Mouse (Mus musculus) thymus, postnatal 25 days (tissue): ENCODE data around the gene Ywhae.
"Not testable (repeated sequence)": the region's sequence is repeated elsewhere in the genome, so short reads cannot be mapped to it uniquely, and the experiment has no call there.

ENCODE experiments used
- DNase-seq: peaks from one replicate; pipeline ENCODE4 v3.0.0; 2022

Gene Ywhae

DNA sequence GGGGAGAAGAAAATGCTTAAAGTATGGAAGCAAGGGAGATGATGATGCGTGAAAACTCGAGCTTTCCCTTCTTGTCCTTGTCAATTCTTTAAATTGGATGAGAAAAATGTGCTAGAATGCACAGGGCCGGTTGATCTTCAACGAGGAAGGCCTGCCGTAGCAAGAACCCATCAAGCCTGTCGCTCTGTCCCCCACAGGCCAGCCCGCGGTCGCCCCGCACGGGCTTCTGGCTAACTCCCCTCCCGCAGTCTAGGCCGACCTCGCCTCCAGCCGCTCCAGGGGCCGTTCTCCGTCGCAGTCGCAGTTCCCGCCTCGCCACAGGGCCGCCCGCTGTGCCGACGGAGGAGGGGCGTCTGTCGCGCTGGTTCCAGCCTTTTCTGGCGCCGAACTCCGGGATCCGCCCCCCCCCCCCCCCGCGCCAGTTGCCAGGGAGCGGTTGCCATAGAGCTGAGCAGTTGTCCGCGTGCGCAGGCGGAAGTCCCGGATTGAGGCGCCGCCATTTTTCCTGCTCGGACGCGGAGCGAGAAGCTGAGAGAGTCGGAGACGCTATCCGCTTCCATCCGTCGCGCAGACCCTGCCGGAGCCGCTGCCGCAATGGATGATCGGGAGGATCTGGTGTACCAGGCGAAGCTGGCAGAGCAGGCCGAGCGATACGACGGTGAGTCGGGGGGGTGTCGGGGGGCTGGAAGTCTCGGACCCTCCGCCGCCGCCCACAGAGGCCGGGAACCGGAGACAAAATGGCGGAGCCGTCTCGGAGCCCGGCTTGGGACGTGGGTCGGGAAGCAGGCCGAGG lies at the start of gene Ywhae:
Ywhae (plus strand) TSS at position 436 of the 793 bp plus-strand sequence.
- peak; percentile 89 for DNase-seq

DNA sequence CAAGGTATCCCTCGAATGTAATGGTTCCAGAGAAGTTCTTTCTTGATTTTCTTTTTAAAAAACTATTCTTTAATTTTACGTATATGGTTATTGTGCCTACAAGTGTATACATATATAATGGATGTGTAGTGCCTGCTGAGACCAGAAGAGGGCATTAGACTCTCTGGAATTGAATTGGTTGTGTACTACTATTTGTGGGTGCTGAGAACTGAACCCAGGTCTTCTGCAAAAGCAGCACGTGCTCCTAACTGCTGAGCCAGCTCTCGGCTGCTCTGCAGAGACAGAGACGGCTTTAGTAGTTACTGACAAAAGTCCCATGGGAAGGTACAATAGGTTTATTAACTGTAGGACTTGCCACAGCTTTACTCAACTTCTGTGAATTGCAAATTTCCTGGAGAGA lies 48.2 kb upstream of the Ywhae start:
- no peak for DNase-seq

DNA sequence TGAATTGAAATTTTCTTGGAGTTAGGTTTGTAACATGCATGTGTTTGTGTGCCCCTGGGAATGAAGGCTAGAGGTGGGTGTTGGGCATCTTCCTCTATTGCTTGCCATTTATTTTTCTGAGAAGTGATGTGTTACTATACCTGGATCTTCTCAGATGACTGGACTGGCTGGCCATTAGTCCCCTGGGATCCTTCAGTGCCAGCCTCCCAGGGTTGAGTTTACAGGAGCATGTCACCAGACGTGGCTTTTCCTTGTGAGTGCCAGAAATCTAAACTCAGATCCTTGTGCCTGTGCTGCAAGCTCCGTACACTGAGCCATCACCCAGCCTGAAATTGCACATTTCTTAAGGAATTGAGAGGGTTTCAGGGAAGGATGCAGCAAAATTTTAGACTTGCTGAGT lies 47.7 kb upstream of the Ywhae start:
- no peak for DNase-seq

DNA sequence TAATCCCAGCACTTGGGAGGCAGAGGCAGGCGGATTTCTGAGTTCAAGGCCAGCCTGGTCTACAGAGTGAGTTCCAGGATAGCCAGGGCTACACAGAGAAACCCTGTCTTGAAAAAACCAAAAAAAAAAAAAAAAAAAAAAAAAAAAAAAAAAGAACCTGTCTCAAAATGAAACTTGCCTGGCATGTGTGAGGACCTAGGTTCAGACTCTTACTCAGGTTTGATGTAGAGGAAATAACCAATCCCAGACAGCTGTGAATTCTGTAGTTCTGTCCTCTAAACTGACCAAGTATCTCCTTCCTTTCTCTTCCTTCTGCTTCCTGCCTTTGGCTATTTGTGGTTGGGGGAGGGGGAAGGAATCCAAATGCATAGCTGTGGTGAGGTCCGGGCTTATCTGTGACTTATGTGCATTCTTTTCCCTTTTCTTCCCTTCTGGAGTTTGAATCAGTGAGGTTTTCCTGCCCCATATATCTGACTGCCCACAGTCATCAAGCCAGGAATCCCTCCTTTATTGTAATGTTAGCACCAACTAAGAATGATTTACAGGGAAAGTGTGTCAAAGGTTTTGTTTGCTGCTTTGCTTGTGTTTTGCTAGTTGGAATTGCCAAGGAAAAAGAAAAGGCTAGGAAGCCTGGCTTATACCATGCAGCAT lies 45.2 kb upstream of the Ywhae start:
- DNase-seq = no peak

DNA sequence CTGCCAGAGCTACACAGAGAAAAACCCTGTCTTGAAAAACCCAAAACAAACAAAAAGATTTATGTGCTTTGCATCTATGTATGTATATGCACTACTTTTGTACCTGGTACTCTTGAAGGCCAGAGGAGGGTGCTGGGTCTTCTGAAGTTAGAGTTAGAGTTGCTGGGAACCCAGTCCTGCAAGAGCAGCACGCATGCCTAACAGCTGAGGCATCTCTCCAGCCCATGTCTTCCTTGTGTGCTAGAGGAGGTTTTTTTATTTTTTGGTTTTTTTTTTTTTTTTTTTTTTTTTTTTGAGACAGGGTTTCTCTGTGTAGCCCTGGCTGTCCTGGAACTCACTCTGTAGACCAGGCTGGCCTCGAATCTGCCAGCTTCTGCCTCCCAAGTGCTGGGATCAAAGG lies 44.5 kb upstream of the Ywhae start:
- no peak for DNase-seq

DNA sequence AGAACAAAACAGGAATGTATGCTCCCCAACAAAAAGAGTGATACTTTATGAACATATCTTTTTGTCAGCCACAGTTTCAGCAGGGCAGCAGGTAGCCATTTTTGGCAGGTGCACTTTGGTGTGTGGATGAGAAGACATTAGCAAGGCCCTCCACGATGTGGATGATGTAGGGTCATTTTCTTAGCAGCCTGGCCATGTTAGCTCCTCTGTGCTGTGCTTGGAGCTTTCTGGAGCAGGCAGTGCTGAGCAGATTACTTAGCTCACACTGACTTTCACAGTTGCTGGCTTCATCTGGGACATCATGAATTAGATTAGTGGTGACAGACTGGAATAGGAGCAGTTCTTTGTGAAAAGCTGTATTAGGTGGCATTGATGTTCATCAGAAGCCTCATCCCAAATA lies 42.7 kb upstream of the Ywhae start:
- DNase-seq = no peak

DNA sequence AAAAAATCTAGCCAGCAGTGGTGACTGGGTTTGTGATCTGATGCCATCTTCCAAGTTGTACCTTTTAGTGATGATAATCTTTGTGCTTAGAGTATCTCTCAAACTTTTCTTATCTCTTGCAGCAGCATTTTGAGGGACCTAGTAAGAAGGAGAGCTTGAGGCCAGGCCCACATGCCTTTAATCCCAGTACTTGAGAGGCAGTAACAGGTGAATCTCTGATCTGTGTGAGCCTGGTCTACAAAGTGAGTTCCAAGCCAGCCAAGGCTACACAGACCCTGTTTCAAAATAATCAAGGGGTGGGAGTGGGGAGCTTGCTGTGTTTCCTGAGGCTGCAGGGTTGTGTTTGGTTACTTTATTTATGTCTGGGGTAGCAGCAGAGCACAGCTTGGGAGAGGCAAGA lies 41.6 kb upstream of the Ywhae start:
- DNase-seq = no peak

DNA sequence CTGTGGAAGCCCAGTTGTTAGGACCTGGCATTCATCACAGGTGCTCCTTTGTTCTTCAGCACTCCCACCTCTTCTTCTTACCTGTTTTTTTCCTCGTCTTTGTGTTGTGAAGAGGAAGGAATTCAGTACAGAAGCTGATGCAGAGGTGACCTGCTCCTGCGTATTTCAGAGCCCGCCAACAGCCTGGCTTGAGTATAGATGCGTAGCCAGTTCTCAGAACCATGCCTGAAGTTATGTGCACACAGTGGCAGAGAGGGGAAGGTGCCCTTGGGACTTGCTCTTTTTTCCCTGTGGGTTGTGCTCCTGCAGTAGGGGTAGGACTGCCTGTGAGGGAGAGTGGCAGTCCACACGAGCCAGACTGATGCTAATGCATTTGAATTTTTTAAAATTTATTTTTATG lies 39.1 kb upstream of the Ywhae start:
- DNase-seq = no peak

DNA sequence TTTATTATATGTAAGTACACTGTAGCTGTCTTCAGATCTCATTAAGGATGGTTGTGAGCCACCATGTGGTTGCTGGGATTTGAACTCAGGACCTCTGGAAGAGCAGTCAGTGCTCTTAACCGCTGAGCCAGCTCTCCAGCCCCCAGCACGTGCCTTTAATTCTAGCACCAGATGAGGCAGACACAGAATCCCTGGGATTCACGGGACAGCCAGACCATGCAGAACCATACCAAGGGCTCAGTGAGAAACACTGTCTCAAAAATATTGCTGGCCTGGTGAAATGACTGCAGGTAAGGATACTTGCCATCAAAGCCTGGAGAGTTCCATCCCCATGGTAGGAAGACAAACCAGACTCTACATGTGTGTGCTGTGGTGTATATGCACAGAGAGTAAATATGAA lies 35.2 kb upstream of the Ywhae start:
- DNase-seq = not testable (repeated sequence)

DNA sequence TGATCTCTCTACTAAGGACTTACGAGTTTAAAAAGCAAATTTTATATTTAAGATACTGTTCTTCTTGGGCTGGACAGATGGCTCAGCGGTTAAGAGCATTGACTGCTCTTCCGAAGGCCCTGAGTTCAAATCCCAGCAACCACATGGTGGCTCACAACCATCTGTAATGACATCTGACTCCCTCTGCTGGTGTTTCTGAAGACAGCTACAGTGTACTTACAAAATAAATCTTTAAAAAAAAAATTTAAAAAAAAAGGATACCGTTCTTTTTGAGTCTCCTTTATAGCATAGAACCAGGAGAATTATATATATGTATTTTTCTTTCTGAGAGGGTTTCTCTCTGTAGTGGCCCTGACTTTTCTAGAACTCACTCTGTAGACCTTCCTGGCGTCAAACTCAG lies 32.1 kb upstream of the Ywhae start:
- no peak for DNase-seq

DNA sequence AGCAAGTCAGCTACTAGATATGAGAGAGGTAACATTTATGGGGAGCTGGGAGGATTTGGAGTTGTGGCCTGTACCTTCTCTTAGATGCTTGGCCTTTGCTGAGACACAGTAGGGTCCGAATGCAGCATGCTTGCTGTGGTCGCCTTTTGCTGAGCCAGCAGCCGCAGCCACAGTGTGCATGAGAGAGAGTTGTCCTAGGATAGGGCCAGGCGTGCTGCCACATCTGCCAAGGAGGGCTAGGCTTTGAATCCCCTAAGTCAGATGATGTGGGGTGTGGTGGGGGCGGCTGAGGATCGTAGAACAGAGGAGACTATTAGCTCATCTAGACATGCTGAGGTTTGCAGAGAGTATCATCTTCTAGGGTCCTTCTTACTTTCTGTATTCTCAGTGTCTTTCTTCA lies 29.9 kb upstream of the Ywhae start:
- DNase-seq = no peak

DNA sequence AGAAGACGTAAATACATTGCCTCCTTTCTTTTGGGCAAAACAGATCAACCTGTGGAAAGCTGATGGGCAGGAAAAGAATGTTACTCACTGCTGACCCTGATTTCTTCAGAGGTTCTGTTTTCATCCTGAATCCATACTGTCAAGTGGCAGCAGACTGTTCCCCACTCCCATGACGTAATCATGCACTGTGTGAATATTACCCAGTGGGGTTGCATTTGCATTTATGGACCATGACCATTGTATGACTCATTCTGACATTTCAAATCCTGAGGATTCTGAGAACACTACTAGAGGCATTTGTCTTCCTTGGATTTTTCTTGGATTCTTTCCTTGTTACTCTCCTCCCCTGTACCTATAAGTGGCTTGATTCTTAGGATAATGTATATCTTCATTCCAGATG lies 28.9 kb upstream of the Ywhae start:
- no peak for DNase-seq

DNA sequence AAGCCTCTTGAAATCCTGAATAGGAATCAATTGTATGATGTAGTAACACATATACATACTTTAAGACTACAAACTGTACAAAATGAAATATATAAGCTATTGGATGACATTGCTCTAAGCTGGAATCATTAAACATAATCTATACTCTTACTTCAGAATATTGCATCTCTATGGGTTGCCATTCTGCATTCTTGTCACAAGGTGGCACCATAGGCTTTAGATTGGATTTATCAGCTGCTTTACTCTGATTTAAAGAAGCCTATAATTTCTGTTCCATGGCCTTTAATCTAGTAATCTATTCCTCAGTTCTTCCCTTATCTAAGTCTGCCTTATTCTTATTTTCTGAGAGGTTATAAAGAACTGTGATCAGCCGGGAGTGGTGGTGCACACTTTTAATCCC lies 18.7 kb upstream of the Ywhae start:
- DNase-seq = no peak

DNA sequence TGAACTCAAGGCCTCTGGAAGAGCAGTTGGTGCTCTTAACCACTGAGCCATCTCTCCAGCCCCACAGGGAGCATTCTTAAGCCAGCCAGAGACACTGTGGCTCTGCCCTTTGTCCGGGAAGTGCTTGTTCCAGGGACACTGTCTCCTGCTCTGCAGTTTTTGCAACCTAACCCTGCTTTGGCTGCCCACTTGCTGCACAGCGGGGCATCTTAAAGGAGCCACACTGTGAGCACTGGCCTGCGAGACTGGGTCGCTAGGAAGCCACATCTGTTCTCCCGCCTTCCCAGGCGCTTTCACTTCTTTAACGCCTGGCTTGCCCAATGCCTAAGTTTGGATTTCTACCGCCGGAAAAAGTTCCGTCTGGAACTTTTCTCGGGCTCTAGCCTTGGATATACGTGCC lies 17.1 kb upstream of the Ywhae start:
- DNase-seq = no peak

DNA sequence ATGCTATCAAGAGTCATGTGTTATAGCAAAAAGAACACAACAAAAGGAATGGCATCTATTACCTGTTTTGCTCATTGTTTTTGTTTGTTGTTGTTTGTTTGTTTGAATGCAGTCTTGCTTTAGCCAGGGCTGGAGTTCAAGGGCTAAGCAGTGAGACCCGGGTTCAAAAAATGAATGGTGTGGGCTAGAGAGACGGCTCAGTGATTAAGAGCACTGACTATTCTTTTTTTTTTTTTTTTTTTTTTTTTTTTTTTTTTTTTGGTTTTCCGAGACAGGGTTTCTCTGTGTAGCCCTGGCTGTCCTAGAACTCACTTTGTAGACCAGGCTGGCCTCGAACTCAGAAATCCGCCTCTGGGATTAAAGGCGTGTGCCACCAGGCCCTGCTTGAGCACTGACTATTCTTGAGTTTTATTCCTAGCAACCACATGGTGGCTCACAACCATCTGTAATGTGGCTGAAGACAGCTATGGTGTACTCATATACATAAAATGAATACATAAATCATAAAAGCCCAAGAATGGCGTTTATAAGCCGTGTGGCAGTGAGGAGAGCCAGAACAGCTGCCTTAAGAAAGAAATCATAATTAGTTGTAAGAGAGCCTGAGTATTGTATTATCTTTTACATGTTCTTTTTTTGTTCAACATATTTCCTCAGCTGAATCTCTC lies 15.9 kb upstream of the Ywhae start:
- no peak for DNase-seq

DNA sequence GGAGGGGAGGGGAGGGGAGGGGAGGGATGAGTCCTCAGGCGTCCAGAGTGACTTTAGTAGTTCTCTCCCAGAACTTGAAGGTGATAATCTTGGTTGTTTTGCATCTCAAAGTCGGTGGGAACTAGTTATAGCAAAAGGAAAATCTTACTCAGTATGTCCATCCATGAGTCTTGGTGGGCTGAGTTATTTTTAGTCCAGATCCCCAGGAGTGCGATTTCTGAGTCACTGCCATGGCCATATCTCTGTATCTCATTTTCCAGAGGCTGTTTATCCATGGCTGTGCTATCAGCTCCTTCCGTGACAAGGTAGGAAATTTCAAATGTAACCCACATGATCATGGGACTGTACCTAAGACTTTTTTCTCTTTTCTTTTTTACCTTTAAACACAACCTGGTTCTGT lies 10.3 kb upstream of the Ywhae start:
- no peak for DNase-seq

DNA sequence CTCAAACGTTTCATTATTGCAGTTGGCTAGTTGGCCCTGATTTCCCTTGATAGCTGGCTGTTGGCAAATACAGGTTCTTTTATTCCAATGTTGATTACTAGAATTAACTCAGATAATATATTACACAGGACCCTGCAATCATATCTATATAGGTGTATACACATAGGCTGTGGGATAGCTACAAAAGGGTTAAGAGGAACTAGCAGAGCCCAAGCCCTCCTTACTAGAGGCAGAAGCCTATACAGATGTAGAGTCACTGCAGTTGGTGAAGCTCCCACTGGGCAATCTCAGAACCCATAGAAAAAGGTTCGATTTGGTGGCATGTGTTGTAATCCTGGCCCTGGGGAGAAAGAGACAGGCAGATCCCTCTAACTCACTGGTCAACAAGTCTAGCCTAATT lies 5.5 kb upstream of the Ywhae start:
- no peak for DNase-seq

DNA sequence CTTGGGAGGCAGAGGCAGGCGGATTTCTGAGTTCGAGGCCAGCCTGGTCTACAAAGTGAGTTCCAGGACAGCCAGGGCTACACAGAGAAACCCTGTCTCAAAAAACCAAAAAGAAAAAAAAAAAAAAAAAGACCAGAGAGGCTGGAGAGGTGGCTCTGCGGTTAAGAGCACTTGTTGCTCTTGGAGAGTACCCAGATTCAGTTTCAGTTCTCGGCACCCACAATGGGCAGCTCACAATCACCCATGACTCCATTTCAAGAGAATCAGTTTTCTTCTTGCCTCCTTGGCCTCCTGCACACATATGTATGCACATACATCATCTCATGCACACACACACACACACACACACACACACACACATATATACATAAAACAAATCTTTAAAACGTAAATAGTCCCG lies 5.0 kb upstream of the Ywhae start:
- DNase-seq = not testable (repeated sequence)

DNA sequence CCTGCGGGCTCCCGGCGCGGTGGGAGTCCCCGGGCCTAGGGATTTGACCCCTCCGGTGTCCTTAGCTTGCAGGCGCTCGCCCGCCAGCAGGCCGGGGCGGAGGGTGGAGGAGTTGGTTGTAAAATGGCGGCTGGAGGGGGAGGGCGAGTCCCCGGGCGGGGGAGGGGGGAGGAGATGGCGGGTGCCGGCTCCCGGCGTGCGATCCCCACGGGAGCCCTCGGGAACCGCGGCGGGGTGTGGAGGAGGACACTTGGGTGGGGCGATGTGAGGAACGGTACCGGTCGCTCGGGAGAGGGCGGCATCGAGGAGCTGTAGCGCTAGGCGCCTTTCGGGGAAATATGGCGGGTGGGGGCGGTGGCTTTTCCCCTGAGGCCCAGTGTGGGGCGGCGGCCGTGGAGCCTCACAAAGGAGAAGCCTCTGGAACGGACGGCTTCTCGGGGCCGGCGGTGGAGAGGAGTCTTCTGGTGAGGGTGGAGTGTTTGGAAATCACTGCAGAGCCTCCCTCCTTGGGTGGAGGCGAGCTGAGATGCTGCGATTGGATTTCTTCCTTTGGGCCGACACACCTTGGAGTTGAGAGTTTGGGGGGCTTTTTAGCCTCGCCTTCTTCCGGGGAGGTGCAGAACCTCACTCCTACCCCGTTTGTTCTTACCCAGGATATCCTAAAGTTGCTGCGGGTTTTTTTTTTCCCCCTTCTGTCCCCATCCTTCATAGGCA lies 715 bp downstream of the Ywhae start:
- peak; percentile 83 for DNase-seq

DNA sequence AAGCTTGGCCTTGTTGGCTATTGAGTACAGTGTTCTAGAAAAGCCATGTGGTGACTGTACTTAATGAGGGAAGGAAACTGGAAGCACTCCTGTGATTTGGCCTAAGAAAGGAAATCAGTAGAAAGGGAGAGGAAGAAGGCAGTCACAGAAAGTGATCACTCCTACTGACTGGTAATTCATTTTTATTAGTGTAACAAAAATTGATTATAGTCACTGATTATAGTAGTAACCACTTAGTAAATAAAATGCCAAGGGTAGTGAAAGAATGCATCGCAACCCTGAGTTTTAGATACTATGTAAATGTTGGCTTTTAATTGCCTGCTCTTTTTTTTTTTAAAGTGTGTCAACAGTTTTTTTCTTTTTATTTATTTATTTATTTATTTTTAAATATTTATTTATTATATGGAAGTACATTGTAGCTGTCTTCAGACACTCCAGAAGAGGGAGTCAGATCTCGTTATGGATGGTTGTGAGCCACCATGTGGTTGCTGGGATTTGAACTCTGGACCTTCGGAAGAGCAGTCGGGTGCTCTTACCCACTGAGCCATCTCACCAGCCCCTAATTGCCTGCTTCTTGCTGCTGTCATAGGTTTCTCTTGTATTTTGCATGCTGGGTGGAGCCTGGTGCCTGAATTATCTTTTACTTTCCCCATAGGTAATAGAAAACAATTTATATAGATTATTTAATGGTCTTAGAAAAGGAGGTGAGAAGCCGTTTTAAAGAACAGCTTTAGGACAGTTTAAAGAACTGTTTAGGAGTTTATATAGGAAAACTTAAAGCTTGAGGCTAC lies 3.0 kb downstream of the Ywhae start:
- no peak for DNase-seq

DNA sequence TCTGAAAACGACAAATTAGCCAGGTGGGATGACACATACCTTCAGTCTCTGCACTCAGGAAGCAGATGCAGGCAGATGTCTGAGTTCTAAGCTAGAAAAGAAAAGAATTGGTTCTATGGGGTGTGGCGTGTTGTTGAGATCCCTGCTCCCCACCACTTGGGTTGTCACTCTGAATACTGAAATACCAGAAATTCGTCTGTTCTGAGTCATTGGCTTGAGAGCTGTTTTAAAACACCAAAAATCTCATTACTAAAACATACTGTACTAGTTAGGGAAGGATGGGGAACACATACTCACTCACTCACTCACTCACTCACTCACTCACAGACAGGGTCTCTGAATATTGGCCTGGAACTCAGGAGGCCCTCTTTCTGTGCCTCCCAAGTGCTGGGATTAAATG lies 4.3 kb downstream of the Ywhae start:
- DNase-seq = no peak

DNA sequence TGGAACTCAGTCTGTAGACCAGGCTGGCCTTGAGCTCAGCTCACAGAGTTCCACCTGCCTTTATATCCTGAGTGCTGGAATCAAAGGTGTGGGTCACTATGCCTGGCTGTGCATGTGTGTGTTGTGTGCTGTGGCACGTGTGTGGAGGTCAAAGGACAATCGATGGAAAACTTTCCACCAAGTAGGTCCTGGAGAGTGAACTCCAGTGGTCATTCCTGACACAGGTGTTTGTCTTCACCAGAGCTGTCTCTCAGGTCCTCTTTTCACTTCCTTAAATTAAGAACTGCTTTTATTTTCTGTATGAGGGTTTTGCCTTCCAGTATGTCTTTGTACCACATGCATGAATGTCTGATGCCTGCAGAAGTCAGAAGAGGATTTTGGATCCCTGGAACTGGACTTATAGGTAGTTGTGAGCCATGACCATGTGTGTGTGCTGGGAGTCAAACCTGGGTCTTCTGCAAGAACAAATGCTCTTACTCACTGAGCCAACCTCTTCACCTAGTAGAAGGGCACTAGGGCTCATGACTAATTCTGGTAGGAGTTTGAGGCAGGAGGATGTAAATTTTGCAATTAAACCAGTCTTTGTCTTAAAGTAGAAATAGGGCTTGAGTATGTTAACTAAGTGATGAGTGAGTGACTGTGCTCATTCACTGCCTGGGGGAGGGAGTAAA lies 5.3 kb downstream of the Ywhae start:
- no peak for DNase-seq
